Mouse (Mus musculus): ENCODE measurements at regions not wholly inside any gene's neighbourhood (a gene's known extent, or its start where the extent isn't known, plus 50 kb on each side); places are given as distances from the start of the nearest gene placed in this dataset.

DNA sequence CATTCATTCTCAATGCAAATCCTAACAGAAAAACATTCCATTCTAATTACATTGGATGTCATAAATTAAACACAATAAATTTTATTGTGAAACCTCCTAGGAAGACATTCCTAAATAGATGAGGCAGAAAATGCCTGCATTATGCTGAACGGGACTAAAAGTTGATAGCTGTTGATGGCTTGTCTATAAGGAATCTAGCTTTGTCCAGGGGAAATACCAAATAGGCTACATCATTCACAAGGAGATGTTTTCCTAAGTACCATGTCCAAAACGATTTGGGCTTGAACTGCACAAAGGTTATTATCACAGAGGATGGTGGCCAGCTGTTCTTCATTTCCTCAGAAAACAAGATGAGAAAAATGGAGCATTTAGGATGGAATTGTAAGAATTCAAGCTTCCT lies 494.5 kb upstream of the Gm9747 start:
- no peak for TF ChIP-seq E2F4 (IDR thresholded peaks at IDR 0.05; ENCODE audit: insufficient replicate concordance, low read depth, low read length)
- TF ChIP-seq TBP (conservative IDR thresholded peaks at IDR 0.05; ENCODE audit: low read depth, low read length), result no peak
- no peak for TF ChIP-seq ELF1 (IDR thresholded peaks at IDR 0.05; ENCODE audit: low read depth, low read length)
- TF ChIP-seq CHD2 (IDR thresholded peaks at IDR 0.05; ENCODE audit: low read length), result no peak
- no peak for TF ChIP-seq ZC3H11A (IDR thresholded peaks at IDR 0.05; ENCODE audit: low read depth, low read length)
- TF ChIP-seq TCF12 (IDR thresholded peaks at IDR 0.05; ENCODE audit: low read depth, low read length), result no peak
- TF ChIP-seq ZNF384 (IDR thresholded peaks at IDR 0.05; ENCODE audit: low read depth, low read length), result no peak
- TF ChIP-seq GABPA (IDR thresholded peaks at IDR 0.05; ENCODE audit: insufficient replicate concordance, low read depth, low read length), result no peak
- no peak for TF ChIP-seq HCFC1 (IDR thresholded peaks at IDR 0.05; ENCODE audit: low read depth, low read length)
- no peak for TF ChIP-seq JUND (conservative IDR thresholded peaks at IDR 0.05; ENCODE audit: low read depth, low read length)
- no peak for TF ChIP-seq MYC (IDR thresholded peaks at IDR 0.05; ENCODE audit: low read depth, low read length)
- TF ChIP-seq PAX5 (IDR thresholded peaks at IDR 0.05; ENCODE audit: low read length), result no peak
- no peak for TF ChIP-seq CTCF (conservative IDR thresholded peaks at IDR 0.05 in 1 of 2, IDR thresholded peaks at IDR 0.05 in 1 of 2; ENCODE audit: low read depth in 2 of 2, low read length in 2 of 2)

All from CH12.LX (cell line).